Mouse (Mus musculus): ENCODE measurements at regions not wholly inside any gene's neighbourhood (a gene's known extent, or its start where the extent isn't known, plus 50 kb on each side); places are given as distances from the start of the nearest gene placed in this dataset.

DNA sequence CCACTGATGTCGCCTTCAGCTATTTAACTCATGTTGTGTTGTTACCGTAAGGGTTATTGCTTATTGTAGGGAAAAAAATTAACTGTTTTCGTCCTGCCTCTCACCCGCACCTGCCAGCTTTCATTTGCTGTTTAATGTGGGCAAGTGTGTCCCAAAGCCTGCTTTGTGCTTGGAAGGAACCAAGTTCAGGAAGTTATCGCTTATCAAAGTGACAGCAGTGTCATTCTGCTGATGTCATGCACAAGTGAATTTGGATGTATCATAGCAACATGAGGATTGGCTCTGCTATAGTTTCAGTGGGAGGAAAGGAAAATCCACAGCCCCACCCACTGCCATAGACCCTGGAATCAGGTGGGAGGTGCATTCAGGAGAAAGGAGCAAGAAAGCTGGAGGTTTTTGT lies 276.5 kb downstream of the Rnf144b start:
- no peak for DNase-seq

DNA sequence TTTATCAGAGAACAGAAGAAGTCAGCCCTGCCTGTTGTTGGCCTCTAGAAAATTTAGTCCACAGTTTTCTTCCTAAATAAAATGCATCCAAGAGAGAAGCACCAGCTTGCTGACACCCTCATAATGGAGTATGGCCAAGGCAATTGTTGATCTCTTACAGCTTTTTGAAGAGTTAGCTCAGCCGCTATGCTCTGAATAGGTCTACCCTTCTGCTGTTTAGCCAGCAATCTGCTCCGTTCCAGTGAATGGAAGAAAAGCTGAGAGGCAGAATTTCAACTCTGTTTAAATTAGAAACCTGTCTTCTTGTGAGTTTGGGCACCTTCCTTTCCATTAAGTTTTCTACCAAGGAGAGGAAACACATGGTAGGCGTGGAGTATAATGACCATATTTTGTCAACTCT lies 290.8 kb downstream of the Rnf144b start:
- DNase-seq = no peak

DNA sequence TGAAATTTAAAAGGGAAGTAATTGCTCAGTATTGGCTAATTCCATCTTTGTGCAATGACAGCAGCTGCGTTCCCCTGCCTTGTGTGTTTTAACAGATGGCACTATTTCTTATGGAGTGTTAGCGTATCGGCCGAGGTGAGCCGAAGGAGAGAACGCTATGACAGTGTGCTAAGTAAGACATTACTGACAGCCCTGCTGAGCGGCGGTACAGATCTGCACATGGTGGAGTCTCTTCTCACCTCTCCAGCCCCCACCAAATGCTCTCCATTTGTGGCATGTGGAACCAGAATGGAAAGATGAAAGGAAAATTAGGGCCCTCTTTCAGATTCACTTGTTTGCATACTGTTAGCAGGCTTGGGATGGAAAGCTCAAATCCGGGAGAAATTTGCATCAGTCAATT lies 291.5 kb downstream of the Rnf144b start:
- DNase-seq = no peak

DNA sequence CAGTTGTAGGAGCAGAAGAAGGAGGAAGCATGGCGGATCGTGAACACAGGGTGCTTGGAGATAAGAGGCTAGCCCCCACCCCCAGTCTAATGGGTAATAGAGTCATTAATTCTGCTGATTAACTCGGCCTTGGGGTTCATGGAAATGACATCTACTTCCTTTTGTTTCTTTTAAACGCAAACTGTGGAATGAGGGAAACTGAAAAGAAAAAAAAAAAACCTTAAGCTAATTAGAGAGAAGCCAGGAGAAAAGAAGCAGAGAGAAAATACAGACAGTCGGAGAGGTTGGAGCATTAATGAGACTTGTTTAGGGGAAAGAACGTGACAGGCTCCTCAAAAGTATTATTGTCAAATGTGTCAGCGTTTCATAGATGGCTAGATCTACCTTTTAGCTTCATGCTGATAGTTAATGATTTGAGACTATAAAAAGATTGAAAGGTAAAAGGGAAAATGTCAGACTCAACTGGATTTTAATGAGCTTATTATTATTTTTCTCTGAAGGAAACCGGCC lies 307.5 kb downstream of the Rnf144b start:
- no peak for DNase-seq

- no peak for DNase-seq
These were observed 308.0 kb downstream of the Rnf144b start for GRCm38 (mm10) chr13:47430409-47430808.

DNA sequence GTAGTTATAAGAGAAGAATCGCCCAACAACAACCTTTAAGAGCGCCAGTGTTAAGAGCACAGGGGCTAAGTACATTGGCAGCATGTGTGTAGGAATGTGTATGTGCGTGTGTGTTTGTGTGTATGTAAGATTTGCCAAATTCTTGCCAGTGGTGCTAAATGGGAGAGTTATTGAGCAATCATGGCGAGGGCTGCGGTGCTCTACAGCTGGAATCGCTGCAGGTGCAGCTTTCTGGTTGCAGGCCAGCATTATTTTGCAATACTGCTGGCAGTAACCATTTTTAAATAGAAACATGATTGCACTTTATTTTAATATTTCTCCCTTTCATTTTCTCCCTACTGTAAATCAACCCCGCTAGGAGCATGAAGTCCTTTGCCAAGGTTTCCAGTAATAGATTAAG lies 313.2 kb downstream of the Rnf144b start:
- DNase-seq = peak; percentile 54

DNA sequence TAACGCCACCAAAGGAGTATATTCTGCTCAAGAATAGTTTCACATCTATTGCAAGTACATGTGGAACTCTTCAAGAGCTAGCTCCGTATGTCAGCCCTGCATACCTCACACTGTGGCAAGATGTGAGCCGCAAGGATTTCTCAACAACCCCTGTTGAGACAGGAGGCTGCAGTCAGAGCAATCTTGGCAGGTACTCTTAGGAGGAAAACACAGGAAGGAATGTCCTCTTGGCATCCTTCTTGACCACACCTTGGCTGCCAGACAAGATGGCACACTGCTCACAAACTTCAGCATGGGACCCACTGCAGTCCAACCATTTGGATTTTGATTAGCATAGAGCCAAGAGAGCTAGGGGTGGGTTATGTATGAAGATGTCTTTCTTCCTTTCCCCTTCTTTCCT lies 322.4 kb downstream of the Rnf144b start:
- DNase-seq = no peak

GRCm38 (mm10) chr13:47452186-47452760 lies 329.8 kb downstream of the Rnf144b start:
- no peak for DNase-seq

DNA sequence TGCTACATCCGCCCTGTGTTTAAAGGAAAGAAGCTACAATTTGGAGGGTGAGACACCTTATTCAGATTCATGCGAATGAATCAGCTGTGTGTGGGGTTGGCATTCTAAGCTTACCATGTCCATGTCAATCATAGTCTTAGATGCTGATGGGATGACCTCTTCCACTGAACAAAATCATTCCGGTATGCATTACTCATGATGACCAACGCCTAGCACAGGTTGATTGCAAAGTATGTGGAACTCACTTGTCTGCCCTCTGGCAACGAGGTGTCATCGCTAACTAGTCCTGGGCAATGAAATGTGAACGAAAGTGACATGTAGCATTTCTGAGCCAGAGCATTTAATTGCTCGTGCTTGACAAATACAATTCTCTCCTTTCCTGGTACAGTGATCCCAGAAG lies 339.7 kb downstream of the Rnf144b start:
- DNase-seq = no peak

DNA sequence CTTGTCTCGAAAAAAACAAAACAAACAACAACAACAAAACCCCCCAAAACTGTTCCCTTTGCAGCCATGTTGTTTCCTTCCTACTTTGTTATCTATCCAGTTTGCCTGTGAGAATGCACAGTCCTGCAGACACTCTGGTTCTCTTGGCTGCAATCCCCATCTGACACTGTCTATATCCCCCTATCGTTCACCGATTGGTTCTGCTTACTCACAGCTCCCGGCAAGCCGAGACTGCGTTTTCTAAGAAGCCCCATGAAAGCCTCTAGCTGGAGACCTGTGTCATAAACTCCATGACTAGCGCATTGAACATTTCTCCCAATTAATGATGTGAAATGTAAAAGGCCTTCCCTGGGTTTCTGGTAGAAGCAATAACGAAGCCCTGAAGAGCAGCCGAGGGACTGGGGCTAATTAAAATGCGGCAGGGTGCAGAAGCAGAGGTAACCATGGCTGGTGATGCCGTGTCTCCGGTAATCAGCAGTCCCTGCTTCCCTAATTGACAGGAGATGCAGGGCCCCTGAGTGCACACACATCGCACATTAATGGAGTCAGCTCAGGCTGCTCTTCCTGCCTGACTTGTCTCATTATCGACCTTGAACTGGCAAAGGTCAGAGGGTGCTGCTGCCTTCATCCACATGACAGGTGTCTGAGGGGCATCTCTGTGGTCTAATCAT lies 349.2 kb downstream of the Rnf144b start:
- DNase-seq = no peak

GRCm38 (mm10) chr13:47480159-47480558 lies 357.7 kb downstream of the Rnf144b start:
- no peak for DNase-seq

GRCm38 (mm10) chr13:47484819-47485218 lies 362.4 kb downstream of the Rnf144b start:
- DNase-seq = no peak

- DNase-seq = peak; percentile 23
These were observed 363.7 kb downstream of the Rnf144b start for GRCm38 (mm10) chr13:47486111-47486510.

GRCm38 (mm10) chr13:47486658-47487057 lies 364.2 kb downstream of the Rnf144b start:
- DNase-seq = no peak

DNA sequence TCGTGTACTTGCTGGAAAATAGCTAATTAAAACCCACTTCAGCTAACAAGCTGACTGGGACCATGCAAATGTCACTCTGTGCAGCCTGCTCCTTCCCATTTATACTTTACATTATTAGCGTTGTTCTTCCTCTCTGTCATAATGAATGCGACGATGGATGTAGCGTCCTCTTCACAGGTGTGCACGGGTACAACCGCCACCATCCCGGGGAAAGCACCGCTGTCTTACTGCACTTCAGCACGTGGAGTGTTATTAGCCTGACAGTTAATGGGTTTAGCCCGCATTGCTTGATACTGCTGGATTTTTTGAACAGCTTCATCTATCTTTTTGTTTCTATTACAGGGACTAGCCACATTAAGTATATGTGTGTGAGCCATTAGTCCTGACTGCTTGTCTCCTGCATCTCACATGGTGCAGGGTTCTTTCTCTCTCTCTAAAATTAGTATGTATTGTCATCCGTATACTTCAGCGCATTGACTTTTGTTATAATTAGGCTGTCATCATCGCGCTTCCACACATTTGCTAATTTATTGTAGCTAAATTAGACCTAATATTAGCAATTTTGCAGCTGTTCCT lies 383.0 kb downstream of the Rnf144b start:
- DNase-seq = no peak

DNA sequence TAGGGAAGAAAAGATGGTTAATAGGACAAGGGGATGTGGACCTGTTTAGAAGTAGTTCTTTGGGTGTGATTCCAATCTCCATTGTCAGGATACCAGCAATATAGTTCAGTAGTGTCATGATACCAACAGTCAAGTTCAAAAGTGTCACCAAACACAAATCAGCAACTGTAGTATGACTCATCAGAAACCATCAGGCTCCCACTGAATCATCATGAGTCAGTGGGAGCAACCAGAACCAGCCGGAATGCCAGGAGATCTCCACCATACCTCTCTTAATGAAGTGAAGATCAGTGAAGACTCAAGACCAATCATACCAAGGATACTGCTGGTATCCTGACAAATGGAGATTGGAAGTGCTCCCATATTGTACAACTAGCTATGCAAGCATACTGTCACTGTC lies 410.5 kb downstream of the Rnf144b start:
- DNase-seq = no peak

- no peak for DNase-seq
These were observed 414.7 kb downstream of the Rnf144b start for GRCm38 (mm10) chr13:47537156-47537555.

- no peak for DNase-seq
These were observed 427.2 kb downstream of the Rnf144b start for GRCm38 (mm10) chr13:47549626-47550025.

DNA sequence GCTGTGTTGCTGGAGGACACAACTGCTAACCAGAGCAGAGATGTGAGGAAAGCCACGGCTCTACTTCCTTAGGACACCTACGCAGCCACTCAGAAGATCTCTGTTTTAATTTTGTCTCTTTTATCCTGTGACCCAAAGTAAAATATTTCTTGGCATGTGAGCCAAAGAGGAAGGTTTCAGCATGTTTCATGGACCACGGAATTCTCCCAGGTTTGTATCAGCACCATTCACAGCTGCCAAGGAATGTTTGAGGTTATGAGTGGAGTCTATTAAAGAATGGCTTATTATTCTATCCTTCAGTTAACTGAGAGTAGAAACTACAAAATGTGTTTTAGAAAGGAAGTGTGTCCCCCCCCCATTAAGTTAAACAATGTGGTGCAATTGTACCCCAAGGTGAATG lies 429.8 kb downstream of the Rnf144b start:
- no peak for DNase-seq

DNA sequence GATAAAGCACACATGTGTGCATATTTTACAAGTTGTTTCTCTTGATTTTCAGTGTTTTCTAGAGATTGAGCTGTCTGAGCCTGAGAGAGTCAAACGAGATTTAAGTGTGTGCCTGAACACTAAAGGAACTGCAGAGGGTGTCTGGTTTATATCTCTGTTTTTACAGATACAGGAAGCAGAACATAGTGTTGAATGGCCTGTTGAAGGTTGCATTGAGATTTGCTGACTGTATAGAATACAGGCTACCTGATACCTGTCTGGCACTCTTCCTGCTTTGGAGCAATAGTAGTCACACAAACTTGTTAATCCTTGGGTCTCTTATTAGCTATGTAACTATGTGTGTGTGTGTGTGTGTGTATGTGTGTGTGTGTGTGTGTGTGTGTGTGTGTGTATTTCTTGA lies 431.7 kb downstream of the Rnf144b start:
- no peak for DNase-seq

- DNase-seq = no peak
These were observed 434.9 kb downstream of the Rnf144b start for GRCm38 (mm10) chr13:47557196-47557974.

DNA sequence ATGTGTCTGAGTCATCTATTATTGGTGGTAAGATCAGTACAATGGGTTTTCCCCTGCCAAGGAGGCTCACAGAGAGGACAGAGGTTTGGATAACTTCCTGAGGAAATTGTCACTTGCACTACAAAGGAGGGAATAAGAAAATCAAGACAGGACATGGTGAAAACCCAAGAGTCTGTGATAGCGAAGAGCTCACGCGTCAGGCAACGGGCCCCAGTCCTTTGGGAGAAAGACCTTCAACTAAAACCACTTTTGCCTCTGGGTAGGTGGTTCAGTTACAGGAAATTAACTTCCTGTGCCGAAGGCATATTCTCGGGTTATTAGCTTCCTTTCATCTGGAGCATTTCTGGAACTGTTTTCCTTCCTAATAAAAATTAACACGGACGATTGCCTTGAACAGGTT lies 440.4 kb downstream of the Rnf144b start:
- DNase-seq = no peak

- DNase-seq = no peak
These were observed 454.1 kb downstream of the Rnf144b start for GRCm38 (mm10) chr13:47576516-47576915.

Measured in adrenal gland, postnatal 10 days (tissue).